Mouse (Mus musculus) midbrain, embryonic 13.5 days (tissue): ENCODE measurements at regions not wholly inside any gene's neighbourhood (a gene's known extent, or its start where the extent isn't known, plus 50 kb on each side); places are given as distances from the start of the nearest gene placed in this dataset. TPM values are rescaled to one million over a fixed set of nuclear protein-coding genes. Genes with fewer than 3 reads are reported as not detected.

ENCODE experiments used
- ATAC-seq: fragments of 200-750 bp; cut with Nextera tagmentation; 2 replicates; pipeline ENCODE4 v1.8.0; 2017; ENCODE audit warnings: mild to moderate bottlenecking, moderate TSS enrichment, moderate library complexity
- H3K27ac ChIP-seq: fragments of 300-500 bp; sonication (generic); 2 replicates; pipeline ENCODE4 v1.5.1; 2015; ENCODE audit warnings: inconsistent platforms, mild to moderate bottlenecking, moderate library complexity
- H3K27me3 ChIP-seq: fragments of 300-500 bp; sonication (generic); 2 replicates; pipeline ENCODE4 v1.6.1; 2015; ENCODE audit warnings: mild to moderate bottlenecking, inconsistent platforms
- H3K36me3 ChIP-seq: fragments of 300-500 bp; sonication (generic); 2 replicates; pipeline ENCODE4 v1.6.1; 2015; ENCODE audit warnings: mild to moderate bottlenecking, inconsistent platforms
- H3K4me1 ChIP-seq: fragments of 300-500 bp; sonication (generic); replicated peaks from 2 replicates; pipeline ENCODE4 v1.6.1; 2015; ENCODE audit warnings: inconsistent platforms
- H3K4me2 ChIP-seq: fragments of 300-500 bp; sonication (generic); replicated peaks from 2 replicates; pipeline ENCODE4 v1.6.1; 2015; ENCODE audit warnings: moderate library complexity, mild to moderate bottlenecking, inconsistent platforms
- H3K4me3 ChIP-seq: fragments of 300-500 bp; sonication (generic); replicated peaks from 2 replicates; pipeline ENCODE4 v1.5.1; 2015; ENCODE audit warnings: mild to moderate bottlenecking, inconsistent platforms
- H3K9ac ChIP-seq: fragments of 300-500 bp; sonication (generic); replicated peaks from 2 replicates; pipeline ENCODE4 v1.6.1; 2015; ENCODE audit warnings: mild to moderate bottlenecking, inconsistent platforms
- H3K9me3 ChIP-seq: fragments of 300-500 bp; sonication (generic); 2 replicates; pipeline ENCODE4 v1.6.1; 2016; ENCODE audit warnings: mild to moderate bottlenecking, inconsistent platforms
- WGBS: fragments of 180-500 bp; shearing (Covaris S2); methylation state at CpG from one replicate; pipeline ENCODE4 v1.1.7; 2015; 5-methylcytosine and 5-hydroxymethylcytosine counted together
- microRNA-seq: library from miRNA; unstranded; fragments of <30 nt; microRNA quantifications from one replicate; pipeline ENCODE4, GENCODE M21; 2016

DNA sequence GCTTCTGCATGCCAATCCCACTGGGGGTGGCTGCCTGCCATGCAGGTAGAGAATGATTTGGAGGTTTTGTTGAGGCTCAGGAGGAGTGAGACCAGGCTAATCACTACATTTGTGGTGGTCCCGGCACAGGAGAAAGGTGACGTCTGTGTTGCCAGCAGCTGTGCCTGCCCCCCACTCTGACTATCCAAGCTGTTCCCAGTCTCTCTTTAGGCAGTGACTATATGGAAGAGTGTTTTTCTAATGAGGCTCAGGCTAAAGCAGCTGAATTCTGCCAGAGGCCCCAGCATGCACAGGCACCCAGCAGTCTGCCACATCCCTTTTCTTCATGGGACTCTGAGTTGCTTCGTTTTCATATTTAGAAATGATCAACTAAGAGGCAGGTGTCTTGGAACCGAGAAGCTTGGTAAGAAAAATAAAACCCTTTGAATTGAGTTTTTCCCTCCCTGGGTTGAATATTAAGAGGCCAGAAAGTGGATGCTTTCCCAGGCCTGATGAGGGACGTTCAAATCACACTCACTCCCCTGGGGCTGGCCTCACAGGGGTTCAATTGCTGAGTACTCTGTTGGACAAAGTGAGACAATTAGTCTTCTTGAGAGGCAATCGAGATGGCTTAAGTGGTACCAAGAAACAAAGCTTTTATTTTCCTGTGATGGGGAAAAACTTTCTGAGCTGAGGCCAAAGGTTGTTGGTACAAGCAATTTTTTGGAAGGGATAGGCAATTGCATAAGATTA lies 82.5 kb upstream of the Dab1 start:
- Histone ChIP-seq H3K27me3 (no peaks in the 10 kb centered on the region), H3K4me1 (0 out of 2 replicates have a peak, but pooled peaks cover 5% of the 10 kb centered on the region), H3K4me2 (no peak overlapping the region), H3K9ac (no peak overlapping the region), H3K36me3 (no peaks in the 10 kb centered on the region), H3K9me3 (no peaks in the 10 kb centered on the region), H3K4me3 (no peak overlapping the region), H3K27ac (no peak overlapping the region)
- no peak for ATAC-seq
- 32% methylated on average over 6 of the region's 6 CpGs for WGBS

- no peak overlapping the region for H3K4me3 ChIP-seq
- H3K27me3 ChIP-seq = no peaks in the 10 kb centered on the region
- H3K4me2 ChIP-seq = no peak overlapping the region
- no peak overlapping the region for H3K27ac ChIP-seq
- no peaks in the 10 kb centered on the region for H3K9me3 ChIP-seq
- no peaks in the 10 kb centered on the region for H3K36me3 ChIP-seq
- H3K4me1 ChIP-seq = 0 out of 2 replicates have a peak, but pooled peaks cover 5% of the 10 kb centered on the region
- ATAC-seq = no peak
- no peak overlapping the region for H3K9ac ChIP-seq
- 78% methylated on average over 3 of the region's 3 CpGs for WGBS
Observed at GRCm38 (mm10) chr4:103540960-103541359, 78.2 kb upstream of the Dab1 start.

- no peaks in the 10 kb centered on the region for H3K4me1 ChIP-seq
- H3K4me2 ChIP-seq = no peak overlapping the region
- H3K4me3 ChIP-seq = no peak overlapping the region
- H3K27ac ChIP-seq = no peak overlapping the region
- no peak overlapping the region for H3K9ac ChIP-seq
- H3K36me3 ChIP-seq = no peaks in the 10 kb centered on the region
- no peaks in the 10 kb centered on the region for H3K9me3 ChIP-seq
- no peaks in the 10 kb centered on the region for H3K27me3 ChIP-seq
- no peak for ATAC-seq
Observed at GRCm38 (mm10) chr4:103547297-103547696, 71.9 kb upstream of the Dab1 start.

DNA sequence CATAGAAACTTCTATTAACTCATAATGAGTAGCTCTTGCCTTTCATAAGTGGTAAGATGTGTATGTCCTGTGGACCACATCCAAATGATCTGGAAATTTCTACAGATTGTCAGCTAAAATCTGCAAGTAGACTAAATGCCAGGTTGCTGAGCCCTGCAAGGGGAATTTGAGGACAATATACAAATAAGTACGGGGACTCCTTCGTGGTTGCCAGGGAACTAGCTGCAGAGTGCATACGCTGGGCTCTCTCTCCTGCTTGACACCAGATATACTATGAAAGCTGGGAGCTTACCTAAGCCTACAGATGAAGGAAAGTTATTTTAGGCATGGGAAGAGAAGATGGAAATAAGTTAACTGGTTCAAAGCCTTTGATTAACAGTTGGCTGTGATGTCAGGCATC lies 66.7 kb upstream of the Dab1 start:
- Histone ChIP-seq H3K4me1 (no peaks in the 10 kb centered on the region), H3K4me2 (no peak overlapping the region), H3K9ac (no peak overlapping the region), H3K4me3 (no peak overlapping the region), H3K9me3 (no peaks in the 10 kb centered on the region), H3K27me3 (no peaks in the 10 kb centered on the region), H3K36me3 (no peaks in the 10 kb centered on the region), H3K27ac (no peak overlapping the region)
- WGBS = 78% methylated on average over 3 of the region's 3 CpGs
- ATAC-seq = no peak

- Histone ChIP-seq H3K9me3 (no peaks in the 10 kb centered on the region), H3K9ac (no peak overlapping the region), H3K27ac (no peak overlapping the region), H3K4me2 (no peak overlapping the region), H3K4me3 (no peak overlapping the region), H3K27me3 (no peaks in the 10 kb centered on the region), H3K36me3 (no peaks in the 10 kb centered on the region), H3K4me1 (no peaks in the 10 kb centered on the region)
- no peak for ATAC-seq
- 73% methylated on average over 4 of the region's 4 CpGs for WGBS
Observed at GRCm38 (mm10) chr4:103553188-103553587, 66.0 kb upstream of the Dab1 start.

- Histone ChIP-seq H3K4me1 (no peaks in the 10 kb centered on the region), H3K4me2 (no peak overlapping the region), H3K4me3 (no peak overlapping the region), H3K9ac (no peak overlapping the region), H3K9me3 (no peaks in the 10 kb centered on the region), H3K36me3 (no peaks in the 10 kb centered on the region), H3K27me3 (no peaks in the 10 kb centered on the region), H3K27ac (no peak overlapping the region)
- ATAC-seq = no peak
- 51% methylated on average over 4 of the region's 4 CpGs for WGBS
Observed at GRCm38 (mm10) chr4:103554597-103554996, 64.6 kb upstream of the Dab1 start.

Small RNA genes in the stretch of these regions (microRNA-seq; reads per million reads assigned to microRNA genes)
- gene Gm23064 = not detected
